Mouse (Mus musculus) brain, embryonic 14.5 days (tissue): ENCODE results near the gene C1qa.

Experiments used
- CTCF ChIP-seq: fragments of 200-500 bp; IDR thresholded peaks from 2 replicates; pipeline ENCODE4 v1.5.1; 2012; ENCODE audit warnings: inconsistent platforms, mild to moderate bottlenecking, moderate library complexity, borderline replicate concordance; ENCODE audit not compliant: insufficient read depth, insufficient read length; ENCODE audit errors: extremely low read depth
- POLR2A ChIP-seq: fragments of 200-500 bp; IDR thresholded peaks from 2 replicates; pipeline ENCODE4 v1.6.1; 2012; ENCODE audit warnings: mild to moderate bottlenecking, inconsistent platforms, borderline replicate concordance; ENCODE audit not compliant: poor library complexity, insufficient read depth, insufficient read length, severe bottlenecking; ENCODE audit errors: extremely low read depth

DNA sequence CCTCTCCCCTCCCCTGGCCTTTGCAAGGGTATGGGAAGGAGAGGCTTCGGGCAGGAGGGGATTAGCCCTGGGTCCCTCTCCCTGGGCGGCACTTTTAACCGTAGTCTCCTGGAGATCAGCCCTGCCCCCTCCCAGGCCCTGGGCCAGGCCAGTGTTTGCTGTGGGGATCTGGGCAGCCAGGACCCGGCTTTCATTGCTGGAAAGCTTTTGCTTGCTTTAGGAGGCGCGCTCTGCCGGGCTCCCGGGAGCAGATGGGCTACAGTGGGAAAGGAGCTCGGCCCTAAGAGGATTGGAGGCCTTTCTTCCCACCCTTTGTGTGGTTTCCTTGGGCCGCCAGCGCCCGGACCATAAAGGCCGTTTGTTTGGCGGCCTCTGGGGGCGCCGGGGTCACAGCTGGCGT, 36.8 kb downstream of the C1qa start:
- TF ChIP-seq CTCF = no peak
- no peak for TF ChIP-seq POLR2A
